Mouse (Mus musculus): ENCODE measurements at regions not wholly inside any gene's neighbourhood (a gene's known extent, or its start where the extent isn't known, plus 50 kb on each side); places are given as distances from the start of the nearest gene placed in this dataset.

DNA sequence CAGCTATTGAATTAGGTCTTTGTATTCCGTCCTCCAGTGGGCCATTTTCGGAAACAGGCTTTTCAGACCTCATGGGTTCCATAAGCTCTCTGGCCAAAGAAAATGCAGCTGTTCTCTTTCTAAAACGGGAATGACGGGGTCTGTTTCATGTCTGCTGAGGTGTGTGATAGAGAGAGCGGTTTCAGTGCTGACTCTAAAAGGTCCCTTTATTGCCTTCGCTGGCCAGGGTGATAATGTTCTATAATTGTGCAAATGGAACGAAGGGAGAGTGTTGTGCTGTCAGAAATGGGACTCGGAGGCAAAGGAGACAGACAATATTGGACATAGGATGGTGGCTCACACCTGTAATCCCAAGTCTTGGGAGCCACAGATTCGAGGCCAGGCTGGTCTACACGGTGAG, 53.5 kb upstream of the Osbpl8 start:
- DNase-seq (ENCODE audit: low spot score in 2 of 2), result no peak

DNA sequence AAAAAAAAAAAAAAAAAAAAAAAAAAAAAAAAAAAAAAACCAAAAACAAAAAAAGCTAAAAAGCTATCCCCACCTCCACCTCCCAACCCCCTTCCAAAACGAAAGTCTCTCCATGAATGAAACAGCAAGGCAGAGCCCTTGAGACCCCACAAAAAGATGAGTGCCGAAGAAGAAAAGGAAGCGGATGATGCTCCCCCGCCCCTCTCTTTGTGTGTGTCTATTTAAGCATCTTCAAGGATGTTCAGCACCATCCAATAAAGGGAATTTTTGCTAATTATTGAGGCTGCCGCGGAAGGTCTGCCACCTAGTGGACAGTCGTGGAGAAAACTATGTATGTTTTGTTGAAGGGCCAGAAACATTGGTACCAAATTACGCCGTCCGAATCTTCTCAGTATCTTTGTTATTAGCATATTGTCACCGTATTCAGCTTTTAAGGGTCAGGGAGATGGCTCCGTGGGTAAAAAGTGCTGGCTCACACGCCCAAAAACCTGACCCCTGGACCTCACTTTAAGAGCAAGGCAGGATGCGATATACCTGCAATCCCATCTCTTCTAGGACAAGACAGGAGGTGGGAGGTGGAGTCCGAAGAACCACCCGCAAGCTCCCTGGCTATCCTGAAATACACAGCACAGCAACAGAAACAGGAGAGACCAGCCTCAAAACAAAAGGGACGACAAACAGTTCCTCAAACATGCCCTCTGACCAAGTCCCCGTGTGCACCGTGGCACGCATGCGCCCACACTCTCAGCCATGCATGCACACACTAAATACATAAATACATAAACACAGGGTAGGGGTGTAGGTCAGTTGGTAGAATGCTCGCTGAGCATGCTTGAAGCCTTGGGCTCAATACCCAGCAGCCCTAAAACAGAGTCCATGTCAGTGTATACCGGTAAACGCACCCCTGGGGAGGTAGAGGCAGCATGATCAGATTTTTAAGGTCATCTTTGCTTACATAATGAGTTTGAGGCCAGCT, 55.6 kb upstream of the Osbpl8 start:
- DNase-seq (ENCODE audit: low spot score in 2 of 2), result peak; percentile 45 to 78

GRCm38 (mm10) chr10:111107852-111108251, 56.7 kb upstream of the Osbpl8 start:
- no peak for DNase-seq (ENCODE audit: low spot score in 2 of 2)

- peak in 1 of 2 experiments; percentile 60 for DNase-seq (ENCODE audit: low spot score in 2 of 2)
Observed at GRCm38 (mm10) chr10:111107387-111107786, 57.2 kb upstream of the Osbpl8 start.

GRCm38 (mm10) chr10:111106411-111106810, 58.1 kb upstream of the Osbpl8 start:
- no peak for DNase-seq (ENCODE audit: low spot score in 2 of 2)

DNA sequence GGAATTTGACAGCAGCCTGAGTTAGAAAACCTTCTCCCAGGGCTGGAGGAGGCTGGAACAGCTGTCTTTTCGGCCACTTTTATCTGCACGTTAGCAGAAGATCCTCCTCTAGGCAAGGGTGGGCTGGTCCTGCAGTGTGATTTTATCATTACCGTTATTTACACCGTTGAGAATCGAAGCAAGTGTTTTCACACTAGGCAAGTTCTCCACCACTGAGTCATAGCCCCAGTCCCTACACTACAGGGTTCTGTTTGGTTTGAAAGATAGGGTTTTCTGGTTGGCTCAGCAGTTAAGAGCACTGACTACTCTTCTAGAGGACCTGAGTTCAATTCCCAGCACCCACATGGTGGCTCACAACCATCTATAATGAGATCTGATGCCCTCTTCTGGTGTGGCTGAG, 58.9 kb upstream of the Osbpl8 start:
- DNase-seq (ENCODE audit: low spot score in 2 of 2), result no peak

DNA sequence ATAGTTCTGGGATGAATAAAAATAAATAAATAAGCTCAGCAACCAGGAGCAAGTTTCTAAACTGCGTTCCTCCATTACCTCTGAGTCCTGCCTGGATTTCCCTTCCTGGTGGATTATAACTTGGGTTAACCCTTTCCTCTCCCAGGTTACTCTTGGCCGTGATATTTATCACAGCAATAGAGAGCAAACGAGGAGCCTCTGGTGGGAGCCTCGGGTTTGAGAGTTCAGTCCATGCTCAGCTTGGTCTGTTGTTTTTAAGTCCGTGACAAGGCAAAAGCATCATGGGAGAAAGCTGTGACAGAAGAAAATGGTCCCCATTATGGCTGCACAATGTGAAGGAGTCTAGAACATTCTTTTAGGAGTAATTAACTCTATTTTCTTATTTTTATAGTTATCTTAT, 61.0 kb upstream of the Osbpl8 start:
- no peak for DNase-seq (ENCODE audit: low spot score in 2 of 2)

DNA sequence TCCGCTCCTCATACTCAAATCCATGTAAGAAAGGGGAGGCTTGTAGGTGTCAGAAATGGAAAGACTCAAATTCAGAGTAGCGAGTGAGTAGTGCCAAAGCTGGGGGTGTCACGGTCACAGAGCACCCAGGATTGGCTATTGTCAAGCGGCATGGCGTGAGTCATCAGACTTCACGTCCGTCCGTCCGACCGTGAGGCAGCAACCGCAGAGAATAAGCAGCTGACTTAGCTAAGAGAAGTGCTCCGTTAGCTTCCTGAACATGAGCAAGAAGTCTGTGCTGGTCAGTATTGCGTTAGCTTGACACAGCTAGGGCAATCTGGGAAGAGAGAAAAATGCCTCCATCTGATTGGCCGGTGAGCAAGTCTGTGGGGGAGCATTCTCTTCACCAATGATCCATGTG, 61.5 kb upstream of the Osbpl8 start:
- no peak for DNase-seq (ENCODE audit: low spot score in 2 of 2)

DNA sequence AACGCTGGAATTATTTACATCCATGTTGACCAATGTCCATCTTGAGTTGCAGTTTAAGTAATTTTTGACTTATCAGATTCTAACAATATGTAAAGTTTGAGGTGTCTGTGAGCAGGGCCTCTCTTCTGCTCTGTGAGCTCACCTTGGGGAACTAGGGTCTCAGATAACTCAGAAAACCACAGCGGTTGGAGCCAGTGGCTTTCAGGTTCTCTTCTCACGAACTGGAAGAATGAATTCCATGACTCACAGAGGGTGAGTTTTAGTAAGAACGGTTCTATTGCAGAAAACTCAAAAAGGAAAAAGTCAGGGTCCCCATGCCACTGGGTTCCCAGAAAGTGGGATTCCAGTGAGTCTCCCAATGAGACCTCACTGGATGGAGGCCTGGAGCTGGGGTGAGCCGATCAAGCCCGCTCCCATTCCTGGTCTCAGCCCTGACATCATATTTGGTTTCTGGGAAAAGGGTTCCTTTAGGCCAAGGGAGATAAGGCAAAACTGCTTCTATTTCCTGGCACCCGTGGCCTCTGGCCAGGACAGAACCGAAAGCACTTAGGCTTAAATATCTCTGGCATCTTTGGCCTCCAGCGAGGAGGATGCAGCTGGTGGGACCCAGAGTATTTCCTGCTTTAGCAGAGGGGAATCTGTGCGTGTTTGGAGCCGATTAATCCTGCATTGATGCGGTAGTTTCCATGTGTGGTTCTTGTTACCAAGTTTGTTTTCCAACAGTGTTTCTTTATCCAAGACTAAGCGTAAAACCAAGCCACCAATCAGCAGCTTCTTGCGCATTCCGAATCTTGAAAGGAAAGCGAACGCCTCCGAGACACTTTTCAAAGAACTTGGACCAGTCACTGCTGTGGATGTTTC, 62.4 kb upstream of the Osbpl8 start:
- DNase-seq (ENCODE audit: low spot score in 2 of 2), result no peak

- DNase-seq (ENCODE audit: low spot score in 2 of 2), result peak; percentile 74 to 86
Observed at GRCm38 (mm10) chr10:111099812-111100464, 64.6 kb upstream of the Osbpl8 start.

GRCm38 (mm10) chr10:111099059-111099811, 65.3 kb upstream of the Osbpl8 start:
- no peak for DNase-seq (ENCODE audit: low spot score in 2 of 2)

DNA sequence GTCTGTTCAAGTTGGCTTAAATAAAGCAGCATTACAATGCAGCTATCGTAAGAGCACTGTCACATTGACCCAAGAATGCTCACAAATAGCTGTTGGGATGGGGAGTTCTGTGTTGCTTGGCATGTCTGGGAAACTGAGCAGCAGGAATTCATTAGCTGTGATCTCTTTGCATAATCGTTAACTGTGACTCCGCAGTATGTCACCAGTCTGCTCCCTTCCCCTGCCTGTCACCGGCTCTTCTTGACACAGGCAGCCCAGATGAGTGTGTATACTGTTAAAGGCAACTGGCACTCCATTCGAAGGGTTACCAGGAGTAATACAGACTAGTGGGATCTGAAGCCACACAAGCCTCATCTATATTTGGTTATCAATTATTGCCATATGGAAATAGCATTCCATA, 67.3 kb upstream of the Osbpl8 start:
- DNase-seq (ENCODE audit: low spot score in 2 of 2), result no peak

GRCm38 (mm10) chr10:111096811-111097210, 67.7 kb upstream of the Osbpl8 start:
- DNase-seq (ENCODE audit: low spot score in 2 of 2), result no peak

DNA sequence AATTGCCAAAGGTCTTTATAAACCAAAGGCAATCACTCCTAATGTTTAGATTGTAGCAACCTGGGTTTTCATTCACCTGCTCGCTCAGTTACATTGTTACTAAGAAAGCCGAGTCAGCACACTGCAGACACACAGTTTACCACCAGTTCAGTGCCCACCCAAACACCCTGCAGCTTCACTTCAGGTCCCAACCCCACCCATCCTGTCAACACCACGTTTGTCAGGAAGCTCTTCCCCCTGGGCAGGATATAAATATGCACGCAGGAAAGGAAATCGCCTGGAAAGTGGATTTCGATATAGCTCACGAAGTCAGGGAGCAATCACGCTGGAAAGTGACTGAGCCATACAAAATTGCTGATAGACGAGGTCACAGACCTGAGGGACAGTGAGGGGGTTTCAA, 70.1 kb upstream of the Osbpl8 start:
- no peak for DNase-seq (ENCODE audit: low spot score in 2 of 2)

- DNase-seq (ENCODE audit: low spot score in 2 of 2), result no peak
Observed at GRCm38 (mm10) chr10:111089382-111089781, 75.2 kb upstream of the Osbpl8 start.

- no peak for DNase-seq (ENCODE audit: low spot score in 2 of 2)
Observed at GRCm38 (mm10) chr10:111085561-111085960, 75.6 kb upstream of the Zdhhc17 start.

GRCm38 (mm10) chr10:111084267-111084780, 74.4 kb upstream of the Zdhhc17 start:
- DNase-seq (ENCODE audit: low spot score in 2 of 2), result no peak

GRCm38 (mm10) chr10:111083861-111084260, 73.9 kb upstream of the Zdhhc17 start:
- DNase-seq (ENCODE audit: low spot score in 2 of 2), result no peak

GRCm38 (mm10) chr10:111083338-111083737, 73.4 kb upstream of the Zdhhc17 start:
- DNase-seq (ENCODE audit: low spot score in 2 of 2), result no peak

- DNase-seq (ENCODE audit: low spot score in 2 of 2), result no peak
Observed at GRCm38 (mm10) chr10:111080322-111080721, 70.4 kb upstream of the Zdhhc17 start.

- no peak for DNase-seq (ENCODE audit: low spot score in 2 of 2)
Observed at GRCm38 (mm10) chr10:111079051-111079450, 69.1 kb upstream of the Zdhhc17 start.

Data from layer of hippocampus, adult 18-20 months (tissue).